Mouse (Mus musculus): Measurements from ENCODE around the gene Psmc4. TPM values are rescaled to one million over a fixed set of nuclear protein-coding genes. Genes with fewer than 3 reads are reported as not detected.
A peak's percentile ranks its signal among the peaks of the same experiment; 100 is the strongest.

The Psmc4 gene
- total RNA-seq (2021), result 100 to 1,000 TPM; 126 to 128 TPM
- long read RNA-seq, experiment 1, transcript Psmc4-201 (11 exons, 1,440 nt), result major isoform, 183 of 231 reads
- long read RNA-seq, experiment 1, partial matches to known transcripts, result 12 of 231 reads
- long read RNA-seq, experiment 1, other reads (novel, unspliced or antisense), result 36 of 231 reads
- long read RNA-seq, experiment 2, transcript Psmc4-201 (11 exons, 1,440 nt), result major isoform, 161 of 199 reads
- long read RNA-seq, experiment 2, partial matches to known transcripts, result 11 of 199 reads
- long read RNA-seq, experiment 2, other reads (novel, unspliced or antisense), result 27 of 199 reads

- DNase-seq (ENCODE audit: low spot score in 2 of 2), result peak; percentile 97 to 99
Observed at GRCm38 (mm10) chr7:28049476-28050409, at the start of gene Psmc4. Psmc4 (minus strand) TSS chr7:28050101.

- no peak for DNase-seq (ENCODE audit: low spot score in 2 of 2)
Observed at GRCm38 (mm10) chr7:28099101-28099500, 49.2 kb upstream of the Psmc4 start.

GRCm38 (mm10) chr7:28093541-28093940, 43.6 kb upstream of the Psmc4 start:
- no peak for DNase-seq (ENCODE audit: low spot score in 2 of 2)

DNA sequence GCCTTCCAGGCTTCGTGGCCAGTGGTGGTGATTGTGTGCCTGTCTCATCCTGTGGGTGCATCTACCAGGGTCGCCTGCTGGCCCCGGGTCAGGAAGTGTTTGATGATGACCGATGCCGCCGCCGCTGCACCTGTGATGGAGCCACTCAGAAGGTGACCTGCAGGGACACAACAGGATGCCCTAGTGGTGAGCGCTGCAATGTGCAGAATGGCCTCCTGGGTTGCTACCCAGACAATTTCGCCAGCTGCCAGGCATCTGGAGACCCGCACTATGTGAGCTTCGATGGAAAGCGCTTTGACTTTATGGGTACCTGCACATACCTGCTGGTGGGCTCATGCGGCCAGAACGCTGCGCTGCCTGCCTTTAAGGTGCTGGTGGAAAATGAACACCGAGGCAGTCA, 36.3 kb upstream of the Psmc4 start:
- no peak for DNase-seq (ENCODE audit: low spot score in 2 of 2)

DNA sequence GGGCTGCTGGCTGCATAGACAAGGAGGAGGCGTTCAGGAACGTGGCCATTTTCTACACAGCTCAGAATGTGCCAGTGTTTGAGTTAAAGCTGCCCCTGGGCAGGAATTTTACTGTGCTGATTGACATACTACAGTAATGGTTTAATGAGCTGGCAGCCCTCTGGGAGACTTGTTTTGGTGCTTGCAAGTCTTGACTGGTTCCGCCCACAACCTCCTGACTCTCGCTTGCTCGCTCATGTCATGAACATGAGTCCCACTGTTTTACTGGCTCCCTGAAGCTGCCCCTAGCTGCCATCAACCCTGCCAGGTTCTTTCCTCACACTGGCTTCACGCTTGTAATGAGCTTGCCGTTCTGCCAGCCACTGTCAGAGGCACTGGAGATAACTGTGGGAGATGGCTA, 34.3 kb upstream of the Psmc4 start:
- DNase-seq (ENCODE audit: low spot score in 2 of 2), result peak; percentile 24 to 48

DNA sequence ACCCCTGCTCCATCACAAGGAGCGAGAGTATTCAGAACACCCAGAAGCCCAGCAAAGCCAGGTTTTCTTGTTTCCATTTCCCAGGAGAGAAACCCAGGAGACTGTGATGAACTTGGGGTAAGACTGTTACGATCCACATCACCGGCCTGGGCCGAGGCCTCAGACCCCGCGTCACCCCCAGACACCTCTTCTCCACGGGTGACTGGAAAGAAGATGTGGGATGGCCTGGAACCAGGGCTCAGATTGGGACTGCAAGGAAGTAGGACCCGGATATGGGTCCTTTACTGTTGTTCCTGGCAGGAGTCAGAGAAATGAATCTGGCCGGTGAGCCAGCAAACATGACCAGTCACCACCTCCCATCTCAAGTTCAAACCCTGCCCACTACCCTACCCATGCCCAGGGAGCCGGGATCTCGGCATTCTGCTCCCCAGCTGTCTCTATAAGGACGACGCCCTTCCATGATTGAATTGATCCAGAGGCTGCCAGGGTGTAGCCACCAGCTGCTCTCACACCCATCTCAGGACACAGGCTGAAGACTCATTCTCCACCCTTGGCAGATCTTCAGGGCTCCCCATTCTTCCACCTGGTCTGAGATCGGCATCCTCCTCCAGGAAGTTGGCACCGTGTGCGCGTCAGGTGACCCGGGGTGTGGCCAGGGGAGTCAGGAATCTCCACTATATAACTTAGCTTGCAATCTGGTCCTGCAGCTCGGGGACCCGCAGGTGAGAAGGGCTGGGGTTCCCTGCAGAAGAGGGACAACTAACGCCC, 20.8 kb upstream of the Psmc4 start, which contains the start of gene Fcgbp:
Fcgbp (plus strand) TSS at position 706 of the 768 bp plus-strand sequence.
- DNase-seq (ENCODE audit: low spot score in 2 of 2), result no peak

DNA sequence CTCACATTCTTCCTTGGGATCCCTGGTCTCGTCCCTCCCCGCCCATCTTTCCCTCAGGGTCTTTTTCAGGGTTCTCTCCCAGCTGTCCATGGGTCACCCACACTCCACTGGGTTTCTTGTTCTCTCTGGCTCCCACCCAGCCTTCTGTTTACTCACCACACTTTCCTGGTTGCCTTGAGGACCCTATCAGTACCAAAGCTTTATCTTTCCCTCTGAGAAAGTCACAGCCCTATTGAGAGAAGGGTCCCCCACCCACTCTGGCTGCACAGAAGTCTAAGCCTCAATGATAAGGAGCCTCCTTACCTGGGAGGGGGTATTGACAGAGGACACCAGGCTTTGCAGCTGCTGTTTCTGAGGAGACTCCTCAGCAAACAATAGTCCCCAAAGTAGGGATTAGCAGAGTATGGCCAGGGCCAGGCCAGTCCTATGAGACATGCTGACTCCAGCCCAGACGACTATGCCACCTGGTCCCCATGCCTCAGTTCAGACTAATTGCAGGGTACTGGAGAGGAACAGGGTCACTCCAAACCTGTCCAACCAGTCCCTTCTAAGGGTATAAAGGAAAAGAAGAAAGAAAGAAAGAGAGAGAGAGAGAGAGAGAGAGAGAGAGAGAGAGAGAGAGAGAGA, 19.8 kb upstream of the Psmc4 start:
- no peak for DNase-seq (ENCODE audit: low spot score in 2 of 2)

DNA sequence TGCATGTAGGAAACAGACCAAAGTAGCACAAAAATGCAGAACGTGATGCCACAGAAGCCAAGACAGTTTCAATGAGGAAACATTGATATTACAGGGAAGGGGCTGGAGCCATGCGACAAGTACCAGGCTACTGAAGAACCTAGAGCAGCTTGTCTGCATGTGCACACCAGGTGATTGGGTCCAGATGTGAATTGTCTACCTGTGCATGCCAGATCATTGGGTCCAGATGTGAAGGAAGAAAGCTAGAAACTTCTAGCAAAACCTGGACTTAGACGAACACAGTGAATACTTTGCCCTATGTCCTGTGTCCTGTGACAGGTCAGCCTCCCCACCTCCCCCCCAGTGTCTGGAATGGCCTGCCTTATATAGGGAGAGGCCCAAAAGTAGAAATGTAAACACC, 18.8 kb upstream of the Psmc4 start:
- DNase-seq (ENCODE audit: low spot score in 2 of 2), result no peak

GRCm38 (mm10) chr7:28059972-28060371, 10.1 kb upstream of the Psmc4 start:
- DNase-seq (ENCODE audit: low spot score in 2 of 2), result no peak

GRCm38 (mm10) chr7:28053046-28053930, 3.4 kb upstream of the Psmc4 start:
- DNase-seq (ENCODE audit: low spot score in 2 of 2), result no peak

DNA sequence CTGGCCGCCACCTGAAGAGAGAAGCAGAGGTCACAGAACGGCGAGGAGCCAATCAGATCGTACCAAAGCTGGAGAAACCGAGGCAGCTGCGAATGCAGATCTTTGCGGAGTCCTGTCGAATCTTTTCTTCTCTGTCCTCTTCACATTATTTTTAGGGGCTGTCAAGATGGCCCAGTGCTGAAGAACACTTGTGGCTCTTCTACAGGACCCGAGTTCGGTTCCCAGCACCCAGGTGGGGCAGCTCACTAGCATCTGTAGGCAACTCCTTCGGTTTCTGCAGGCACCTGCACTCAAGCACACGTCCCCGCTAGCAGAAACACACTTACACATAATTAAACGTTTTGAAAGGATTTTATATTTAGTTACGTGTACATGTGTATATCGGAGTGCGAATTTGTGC, 683 bp upstream of the Psmc4 start:
- no peak for DNase-seq (ENCODE audit: low spot score in 2 of 2)

GRCm38 (mm10) chr7:28044524-28044923, 5.4 kb downstream of the Psmc4 start:
- DNase-seq (ENCODE audit: low spot score in 2 of 2), result no peak

DNA sequence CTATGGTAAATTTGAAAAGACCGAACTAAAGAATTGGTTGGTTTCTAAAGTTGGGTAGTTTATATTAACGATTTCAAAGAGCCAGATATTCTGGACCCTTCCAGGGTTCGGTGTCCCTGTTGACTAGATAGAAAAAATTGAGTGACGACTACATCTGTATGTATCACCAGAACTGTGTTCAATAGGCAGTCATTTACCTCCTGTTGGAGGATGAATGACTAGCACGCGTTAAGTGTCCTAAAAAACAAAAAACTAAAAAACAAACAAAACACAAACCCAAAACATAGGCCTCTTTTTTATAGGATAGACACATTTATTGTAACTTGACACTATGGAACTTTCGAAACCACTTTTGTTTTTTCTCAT, 35.5 kb downstream of the Psmc4 start:
- no peak for DNase-seq (ENCODE audit: low spot score in 2 of 2)

GRCm38 (mm10) chr7:28013549-28014444, 36.1 kb downstream of the Psmc4 start, which contains the start of gene Zfp850:
Zfp850 (minus strand) TSS chr7:28014115.
- peak; percentile 75 to 80 for DNase-seq (ENCODE audit: low spot score in 2 of 2)

GRCm38 (mm10) chr7:28010271-28010670, 39.6 kb downstream of the Psmc4 start:
- peak; percentile 48 to 63 for DNase-seq (ENCODE audit: low spot score in 2 of 2)

All from left cerebral cortex, adult 18-20 months (tissue).